Mouse (Mus musculus) cerebral cortex, adult 2 months (tissue): ENCODE data around the gene Gpsm1.

Experiments
- WGBS: fragments of 180-500 bp; shearing (Covaris S2); methylation state at CpG from one replicate; pipeline ENCODE4 v1.1.7; 2018; 5-methylcytosine and 5-hydroxymethylcytosine counted together

Gpsm1 gene

GRCm38 (mm10) chr2:26372396-26372795, 57.1 kb downstream of the Gpsm1 start:
- 88% methylated on average over 8 of the region's 8 CpGs for WGBS

GRCm38 (mm10) chr2:26380131-26380771, 64.9 kb downstream of the Gpsm1 start, which contains the start of gene Snapc4:
TSS of gene Snapc4 (minus strand) at chr2:26380653.
- under 1% methylated on average over 38 of the region's 38 CpGs for WGBS

GRCm38 (mm10) chr2:26380871-26381270, 65.6 kb downstream of the Gpsm1 start:
- WGBS = 28% methylated on average over 6 of the region's 6 CpGs

- 74% methylated on average over 3 of the region's 3 CpGs for whole genome bisulfite sequencing
Observed at GRCm38 (mm10) chr2:26387713-26388112, 72.4 kb downstream of the Gpsm1 start.

- WGBS = under 1% methylated on average over 45 of the region's 45 CpGs
Observed at GRCm38 (mm10) chr2:26388682-26389153, 73.4 kb downstream of the Gpsm1 start.

GRCm38 (mm10) chr2:26389154-26389690, 73.9 kb downstream of the Gpsm1 start, which contains the start of the genes Entr1 and Pmpca:
TSS of gene Entr1 (minus strand) at chr2:26389316.
TSS of gene Pmpca (plus strand) at chr2:26389339.
- WGBS = under 1% methylated on average over 59 of the region's 60 CpGs

- WGBS = 75% methylated on average over 3 of the region's 3 CpGs
Observed at GRCm38 (mm10) chr2:26390954-26391353, 75.6 kb downstream of the Gpsm1 start.

- WGBS = 87% methylated on average over 6 of the region's 6 CpGs
Observed at GRCm38 (mm10) chr2:26391617-26392016, 76.3 kb downstream of the Gpsm1 start.
